Mouse (Mus musculus) liver, embryonic 12.5 days (tissue): ENCODE measurements around the gene Spef2. TPM values are rescaled to one million over a fixed set of nuclear protein-coding genes. Genes with fewer than 3 reads are reported as not detected.
A peak's percentile ranks its signal among the peaks of the same experiment; 100 is the strongest.
"Not testable (repeated sequence)": the region's sequence is repeated elsewhere in the genome, so short reads cannot be mapped to it uniquely, and the experiment has no call there.

Source experiments
- ATAC-seq: fragments of 200-750 bp; cut with Nextera tagmentation; 2 replicates; pipeline ENCODE4 v1.8.0; 2017; ENCODE audit warnings: moderate number of reproducible peaks, mild to moderate bottlenecking, moderate library complexity
- H3K27ac ChIP-seq: fragments of 300-500 bp; sonication (generic); 2 replicates; pipeline ENCODE4 v1.5.1; 2016; ENCODE audit warnings: mild to moderate bottlenecking
- H3K27me3 ChIP-seq: fragments of 300-500 bp; sonication (generic); replicated peaks from 2 replicates; pipeline ENCODE4 v1.6.1; 2016; ENCODE audit warnings: mild to moderate bottlenecking, moderate library complexity
- H3K36me3 ChIP-seq: fragments of 300-500 bp; sonication (generic); 2 replicates; pipeline ENCODE4 v1.6.1; 2016; ENCODE audit warnings: mild to moderate bottlenecking, moderate library complexity
- H3K4me1 ChIP-seq: fragments of 300-500 bp; sonication (generic); 2 replicates; pipeline ENCODE4 v1.6.1; 2016
- H3K4me2 ChIP-seq: fragments of 300-500 bp; sonication (generic); 2 replicates; pipeline ENCODE4 v1.6.1; 2016; ENCODE audit warnings: mild to moderate bottlenecking, moderate library complexity
- H3K4me3 ChIP-seq: fragments of 300-500 bp; sonication (generic); 2 replicates; pipeline ENCODE4 v1.5.1; 2016; ENCODE audit warnings: mild to moderate bottlenecking, moderate library complexity
- H3K9ac ChIP-seq: fragments of 300-500 bp; sonication (generic); 2 replicates; pipeline ENCODE4 v1.6.1; 2016; ENCODE audit warnings: mild to moderate bottlenecking, moderate library complexity
- H3K9me3 ChIP-seq: fragments of 300-500 bp; sonication (generic); replicated peaks from 2 replicates; pipeline ENCODE4 v1.6.1; 2016; ENCODE audit warnings: mild to moderate bottlenecking, moderate library complexity
- WGBS: fragments of 180-500 bp; shearing (Covaris S2); methylation state at CpG from one replicate; pipeline ENCODE4 v1.1.7; 2016; ENCODE audit not compliant: insufficient replicate concordance; 5-methylcytosine and 5-hydroxymethylcytosine counted together
- polyA plus RNA-seq: library from polyadenylated mRNA; unstranded; fragments of >200 nt; fragmentation: Nextera tagmentation; extraction: Ambion mirVana; gene quantifications from 2 replicates; pipeline ENCODE4 v1.2.1, GENCODE M21; 2016

The Spef2 gene
- polyA plus RNA-seq = 0.11 and 0.20 TPM in 2 replicates

GRCm38 (mm10) chr15:9748359-9749102 lies at the start of gene Spef2:
Gene Spef2 (minus strand): TSS chr15:9748868.
- Histone ChIP-seq H3K4me2 (peak within 1 kb of the TSS; percentile 58), H3K4me3 (peak within 1 kb of the TSS; percentile 38), H3K27me3 (no peaks in the 10 kb centered on the region), H3K9ac (no peak within 1 kb of the TSS), H3K36me3 (no peaks in the 10 kb centered on the region), H3K4me1 (0 out of 2 replicates have a peak, but pooled peaks cover 4% of the 10 kb centered on the region), H3K9me3 (no peaks in the 10 kb centered on the region), H3K27ac (no peak within 1 kb of the TSS)
- peak; percentile 74 for ATAC-seq
- WGBS = 23% methylated on average over 15 of the region's 16 CpGs

GRCm38 (mm10) chr15:9794131-9794530 lies 45.5 kb upstream of the Spef2 start:
- Histone ChIP-seq H3K36me3 (no peaks in the 10 kb centered on the region), H3K4me1 (no peaks in the 10 kb centered on the region), H3K9ac (no peak overlapping the region), H3K4me3 (no peak overlapping the region), H3K9me3 (no peaks in the 10 kb centered on the region), H3K4me2 (no peak overlapping the region), H3K27me3 (no peaks in the 10 kb centered on the region), H3K27ac (no peak overlapping the region)
- ATAC-seq = no peak
- 68% methylated on average over 3 of the region's 3 CpGs for WGBS

- no peaks in the 10 kb centered on the region for H3K36me3 ChIP-seq
- H3K9ac ChIP-seq = no peak overlapping the region
- ATAC-seq = no peak
- no peaks in the 10 kb centered on the region for H3K27me3 ChIP-seq
- H3K4me3 ChIP-seq = no peak overlapping the region
- H3K4me1 ChIP-seq = no peaks in the 10 kb centered on the region
- 38% methylated on average over 3 of the region's 3 CpGs for WGBS
- no peak overlapping the region for H3K4me2 ChIP-seq
- no peak overlapping the region for H3K27ac ChIP-seq
- H3K9me3 ChIP-seq = no peaks in the 10 kb centered on the region
Observed at GRCm38 (mm10) chr15:9788245-9789030, 39.8 kb upstream of the Spef2 start.

GRCm38 (mm10) chr15:9774222-9775142 lies 25.8 kb upstream of the Spef2 start:
- not testable (repeated sequence) for H3K27ac ChIP-seq, ATAC-seq, H3K9ac ChIP-seq, H3K4me2 ChIP-seq, H3K36me3 ChIP-seq, H3K9me3 ChIP-seq, H3K4me1 ChIP-seq, H3K4me3 ChIP-seq, H3K27me3 ChIP-seq
- WGBS = 55% methylated on average over 6 of the region's 6 CpGs

GRCm38 (mm10) chr15:9768184-9768918 lies 19.7 kb upstream of the Spef2 start:
- Histone ChIP-seq H3K4me2 (no peak overlapping the region), H3K9ac (no peak overlapping the region), H3K27me3 (no peaks in the 10 kb centered on the region), H3K36me3 (no peaks in the 10 kb centered on the region), H3K27ac (no peak overlapping the region), H3K4me1 (no peaks in the 10 kb centered on the region), H3K9me3 (no peaks in the 10 kb centered on the region), H3K4me3 (no peak overlapping the region)
- 49% methylated on average over 4 of the region's 4 CpGs for WGBS
- ATAC-seq = no peak

GRCm38 (mm10) chr15:9767034-9767433 lies 18.4 kb upstream of the Spef2 start:
- no peak for ATAC-seq
- H3K4me3 ChIP-seq = no peak overlapping the region
- H3K4me2 ChIP-seq = no peak overlapping the region
- H3K27ac ChIP-seq = no peak overlapping the region
- H3K4me1 ChIP-seq = no peaks in the 10 kb centered on the region
- no peaks in the 10 kb centered on the region for H3K36me3 ChIP-seq
- H3K27me3 ChIP-seq = no peaks in the 10 kb centered on the region
- no peaks in the 10 kb centered on the region for H3K9me3 ChIP-seq
- no peak overlapping the region for H3K9ac ChIP-seq

- Histone ChIP-seq H3K27ac (no peak overlapping the region), H3K4me3 (no peak overlapping the region), H3K27me3 (no peaks in the 10 kb centered on the region), H3K4me2 (no peak overlapping the region), H3K4me1 (0 out of 2 replicates have a peak, but pooled peaks cover 4% of the 10 kb centered on the region), H3K9me3 (no peaks in the 10 kb centered on the region), H3K36me3 (no peaks in the 10 kb centered on the region), H3K9ac (no peak overlapping the region)
- WGBS = 72% methylated on average over 3 of the region's 3 CpGs
- no peak for ATAC-seq
Observed at GRCm38 (mm10) chr15:9750966-9751365, 2.3 kb upstream of the Spef2 start.

- H3K4me3 ChIP-seq = no peak overlapping the region
- H3K9ac ChIP-seq = no peak overlapping the region
- no peak for ATAC-seq
- no peaks in the 10 kb centered on the region for H3K36me3 ChIP-seq
- H3K4me1 ChIP-seq = 0 out of 2 replicates have a peak, but pooled peaks cover 4% of the 10 kb centered on the region
- no peaks in the 10 kb centered on the region for H3K9me3 ChIP-seq
- no peak overlapping the region for H3K27ac ChIP-seq
- H3K27me3 ChIP-seq = no peaks in the 10 kb centered on the region
- H3K4me2 ChIP-seq = no peak overlapping the region
- 54% methylated on average over 5 of the region's 5 CpGs for WGBS
Observed at GRCm38 (mm10) chr15:9747410-9748104, 1.1 kb downstream of the Spef2 start.

- Histone ChIP-seq H3K27me3 (no peaks in the 10 kb centered on the region), H3K4me1 (no peaks in the 10 kb centered on the region), H3K9ac (no peak overlapping the region), H3K4me2 (no peak overlapping the region), H3K36me3 (no peaks in the 10 kb centered on the region), H3K4me3 (no peak overlapping the region), H3K9me3 (no peaks in the 10 kb centered on the region), H3K27ac (no peak overlapping the region)
- WGBS = 71% methylated on average over 3 of the region's 3 CpGs
- ATAC-seq = no peak
Observed at GRCm38 (mm10) chr15:9742172-9742571, 6.5 kb downstream of the Spef2 start.

GRCm38 (mm10) chr15:9714574-9715458 lies 33.9 kb downstream of the Spef2 start:
- peak overlapping the region; percentile 13 for H3K4me2 ChIP-seq
- WGBS = 30% methylated on average over 7 of the region's 7 CpGs
- H3K36me3 ChIP-seq = no peaks in the 10 kb centered on the region
- no peak overlapping the region for H3K27ac ChIP-seq
- H3K4me1 ChIP-seq = no peaks in the 10 kb centered on the region
- H3K9ac ChIP-seq = no peak overlapping the region
- no peaks in the 10 kb centered on the region for H3K27me3 ChIP-seq
- no peak overlapping the region for H3K4me3 ChIP-seq
- ATAC-seq = peak; percentile 42; the same call in 1 of the 2 replicates
- H3K9me3 ChIP-seq = no peaks in the 10 kb centered on the region
